Mouse (Mus musculus) CH12.LX (cell line): ENCODE data around the gene Uck1. TPM values are rescaled to one million over a fixed set of nuclear protein-coding genes. Genes with fewer than 3 reads are reported as not detected.

Source experiments
- DNase-seq: peaks from one replicate; pipeline ENCODE4 v3.0.0-alpha.2; 2013; ENCODE audit errors: extremely low read depth
- H3K27ac ChIP-seq: 2 replicates; pipeline ENCODE4 v1.5.1; 2012; ENCODE audit warnings: low read depth, mild to moderate bottlenecking, control low read depth, moderate library complexity; ENCODE audit not compliant: insufficient read depth
- H3K27me3 ChIP-seq: replicated peaks from 2 replicates; pipeline ENCODE3; 2012; ENCODE audit warnings: inconsistent platforms
- H3K36me3 ChIP-seq, 2 experiments: replicated peaks in 1 of 2; 2 replicates each; pipeline versions ENCODE3 to v1.6.1; 2012; ENCODE audit warnings: inconsistent platforms in 1 of 2, low read length in 1 of 2, mild to moderate bottlenecking in 1 of 2, mixed read lengths in 1 of 2, moderate library complexity in 1 of 2; ENCODE audit not compliant: control insufficient read depth in 1 of 2, insufficient read depth in 1 of 2
- H3K4me1 ChIP-seq, 2 experiments: 2 replicates each; pipeline ENCODE4 v1.6.1; 2012; ENCODE audit warnings: inconsistent platforms in 1 of 2, moderate library complexity in 1 of 2; ENCODE audit not compliant: insufficient read depth in 2 of 2, control insufficient read depth in 1 of 2
- H3K4me2 ChIP-seq: 2 replicates; pipeline ENCODE4 v1.6.1; 2012; ENCODE audit warnings: low read depth, mild to moderate bottlenecking, control low read depth; ENCODE audit not compliant: poor library complexity, insufficient read depth, severe bottlenecking
- H3K4me3 ChIP-seq, 3 experiments: fragments of 150-350 bp in 1 of 3; sonication (generic) in 1 of 3; replicated peaks in 1 of 3; 2 replicates each; pipeline versions ENCODE3 to v1.5.1; 2011 to 2012; ENCODE audit warnings: low read depth in 2 of 3, low read length in 2 of 3, mild to moderate bottlenecking in 2 of 3, moderate library complexity in 2 of 3, control low read depth in 1 of 3, improper control_type of control experiment in 1 of 3, inconsistent platforms in 1 of 3, mixed read lengths in 1 of 3; ENCODE audit not compliant: poor library complexity in 1 of 3
- H3K79me2 ChIP-seq: replicated peaks from 2 replicates; pipeline ENCODE4 v1.6.1; 2012; ENCODE audit warnings: mild to moderate bottlenecking, moderate library complexity; ENCODE audit not compliant: control insufficient read depth, poor library complexity, insufficient read depth, severe bottlenecking; ENCODE audit errors: extremely low read depth
- H3K9ac ChIP-seq: 2 replicates; pipeline ENCODE4 v1.6.1; 2012; ENCODE audit warnings: low read depth, mild to moderate bottlenecking, control low read depth, moderate library complexity; ENCODE audit not compliant: insufficient read depth
- H3K9me3 ChIP-seq: replicated peaks from 2 replicates; pipeline ENCODE3; 2012; ENCODE audit warnings: low read length, inconsistent platforms, mixed read lengths
- BHLHE40 ChIP-seq: IDR thresholded peaks from 2 replicates; pipeline ENCODE4 v1.6.1; 2011; ENCODE audit warnings: mild to moderate bottlenecking, low read depth, low read length, improper control_type of control experiment
- CTCF ChIP-seq, 2 experiments: IDR thresholded peaks in 1 of 2; conservative IDR thresholded peaks in 1 of 2; 2 replicates each; pipeline ENCODE4 v1.5.1; 2011 to 2012; ENCODE audit warnings: low read depth in 2 of 2, low read length in 2 of 2, improper control_type of control experiment in 1 of 2, inconsistent platforms in 1 of 2, mild to moderate bottlenecking in 1 of 2, moderate library complexity in 1 of 2
- ELF1 ChIP-seq: IDR thresholded peaks from 2 replicates; pipeline ENCODE4 v1.6.1; 2014; ENCODE audit warnings: low read depth, mild to moderate bottlenecking, inconsistent platforms, low read length, improper control_type of control experiment
- HCFC1 ChIP-seq: IDR thresholded peaks from 2 replicates; pipeline ENCODE4 v1.6.1; 2012; ENCODE audit warnings: low read depth, mild to moderate bottlenecking, inconsistent platforms, low read length, improper control_type of control experiment
- JUND ChIP-seq: conservative IDR thresholded peaks from 2 replicates; pipeline ENCODE4 v1.6.1; 2011; ENCODE audit warnings: low read depth, low read length, improper control_type of control experiment
- MAFK ChIP-seq: IDR thresholded peaks from 2 replicates; pipeline ENCODE4 v1.6.1; 2011; ENCODE audit warnings: low read length, improper control_type of control experiment; ENCODE audit not compliant: insufficient replicate concordance
- MYC ChIP-seq: IDR thresholded peaks from 2 replicates; pipeline ENCODE4 v1.6.1; 2011; ENCODE audit warnings: low read depth, mild to moderate bottlenecking, improper control_type of control experiment, low read length
- NELFE ChIP-seq: IDR thresholded peaks from 2 replicates; pipeline ENCODE4 v1.6.1; 2011; ENCODE audit warnings: low read depth, low read length, improper control_type of control experiment
- NRF1 ChIP-seq: IDR thresholded peaks from 2 replicates; pipeline ENCODE4 v1.6.1; 2014; ENCODE audit warnings: low read depth, mild to moderate bottlenecking, inconsistent platforms, low read length, improper control_type of control experiment, moderate library complexity
- RAD21 ChIP-seq: IDR thresholded peaks from 2 replicates; pipeline ENCODE4 v1.6.1; 2011; ENCODE audit warnings: low read depth, mild to moderate bottlenecking, low read length, improper control_type of control experiment, moderate library complexity
- RCOR1 ChIP-seq: conservative IDR thresholded peaks from 2 replicates; pipeline ENCODE4 v1.6.1; 2012; ENCODE audit warnings: low read depth, mild to moderate bottlenecking, inconsistent platforms, low read length, improper control_type of control experiment
- SIN3A ChIP-seq: IDR thresholded peaks from 2 replicates; pipeline ENCODE4 v1.6.1; 2012; ENCODE audit warnings: low read length, improper control_type of control experiment, inconsistent platforms
- SMC3 ChIP-seq: IDR thresholded peaks from 2 replicates; pipeline ENCODE4 v1.6.1; 2011; ENCODE audit warnings: low read depth, low read length, improper control_type of control experiment
- TBP ChIP-seq: conservative IDR thresholded peaks from 2 replicates; pipeline ENCODE4 v1.6.1; 2011; ENCODE audit warnings: low read depth, low read length, improper control_type of control experiment
- TCF12 ChIP-seq: IDR thresholded peaks from 2 replicates; pipeline ENCODE4 v1.6.1; 2014; ENCODE audit warnings: low read depth, mild to moderate bottlenecking, inconsistent platforms, low read length, improper control_type of control experiment
- UBTF ChIP-seq: IDR thresholded peaks from 2 replicates; pipeline ENCODE4 v1.6.1; 2012; ENCODE audit warnings: low read depth, mild to moderate bottlenecking, inconsistent platforms, low read length, improper control_type of control experiment, moderate library complexity
- USF1 ChIP-seq: IDR thresholded peaks from 2 replicates; pipeline ENCODE4 v1.6.1; 2014; ENCODE audit warnings: low read depth, mild to moderate bottlenecking, inconsistent platforms, low read length, improper control_type of control experiment
- USF2 ChIP-seq: conservative IDR thresholded peaks from 2 replicates; pipeline ENCODE4 v1.6.1; 2011; ENCODE audit warnings: low read depth, low read length, improper control_type of control experiment
- dilution Hi-C: fragments of 300-500 bp; cut with MboI; formaldehyde crosslinking; loops from 2 replicates; pipeline ENCODE4 v1.14.3; 2020; ENCODE audit warnings: low sequenced_read_pairs; ENCODE audit not compliant: extremely low pct_unique_long_range_greater_than_20kb, extremely low pct_ligation_motif_present
- in situ Hi-C: fragments of 300-500 bp; cut with MboI; formaldehyde crosslinking; loops from 3 replicates; pipeline ENCODE4 v1.14.3; 2019; ENCODE audit warnings: low sequenced_read_pairs, low pct_ligation_motif_present, low pct_unique_long_range_greater_than_20kb, mixed read lengths
- polyA plus RNA-seq: library from polyadenylated mRNA; unstranded; fragments of >175 nt; gene quantifications from 2 replicates; pipeline ENCODE4 v1.2.1, GENCODE M21; 2012; ENCODE audit warnings: low read depth; ENCODE audit not compliant: insufficient read length
- total RNA-seq, 2 experiments: library from RNA; depleted of rRNA; stranded (reverse); fragments of 300-350 nt in 1 of 2; fragments of >200 nt in 1 of 2; gene quantifications; 2 replicates each; pipeline ENCODE4 v1.2.3; 2012 to 2014

The Uck1 gene
- total and polyA plus RNA-seq, 3 experiments, result 33.7 to 45.0 (median 35.7) TPM

GRCm38 (mm10) chr2:32236760-32237487, 23.0 kb downstream of the Uck1 start:
- Histone ChIP-seq H3K4me2 (peak overlapping the region; percentile 55), H3K36me3 (peaks cover 20 to 57% of the 10 kb centered on the region in 2 experiments), H3K9me3 (no peaks in the 10 kb centered on the region), H3K79me2 (0 out of 2 replicates have a peak, but pooled peaks cover 2% of the 10 kb centered on the region), H3K27ac (no peak overlapping the region), H3K4me1 (peaks cover 4 to 30% of the 10 kb centered on the region in 2 experiments; a peak in 2 of 4 replicates), H3K9ac (peak overlapping the region; percentile 76)
- peak; percentile 59 for DNase-seq
- in situ Hi-C loops, result no loop called here
- TF ChIP-seq NRF1, result no peak
- TF ChIP-seq SMC3, result peak; percentile 28
- TF ChIP-seq RCOR1, result no peak
- no peak for TF ChIP-seq HCFC1
- peak; percentile 24 to 64; a peak in 2 of 4 replicates for TF ChIP-seq CTCF (conservative IDR thresholded peaks at IDR 0.05 in 1 of 2, IDR thresholded peaks at IDR 0.05 in 1 of 2; ENCODE audit: low read depth in 2 of 2, low read length in 2 of 2)
- no peak for TF ChIP-seq TBP
- no peak for TF ChIP-seq USF1
- TF ChIP-seq JUND, result no peak
- no peak; the same call in 1 of the 2 replicates for TF ChIP-seq TCF12
- no peak for TF ChIP-seq NELFE
- TF ChIP-seq BHLHE40, result no peak
- peak; percentile 6 for TF ChIP-seq SIN3A
- no peak for TF ChIP-seq USF2
- no peak for TF ChIP-seq MYC
- TF ChIP-seq MAFK, result no peak
- TF ChIP-seq ELF1, result no peak
- TF ChIP-seq RAD21, result peak; percentile 15
- TF ChIP-seq UBTF, result no peak
- TF ChIP-seq, all 38 proteins: peak for 4
- peak overlapping the region; percentile 58 to 82 (median 75) for H3K4me3 ChIP-seq
- dilution Hi-C loops, result no loop called here
- H3K27me3 ChIP-seq, result no peaks in the 10 kb centered on the region
